Comparison of ENCODE assay signal across 9 mouse cellular contexts in genomic region chr8:126806181-126806560, GRCm38 (mm10).
DNase-seq lines count a peak whose midpoint lies in the region; ATAC-seq and TF ChIP-seq lines count a peak whose summit lies in the region.
"Had no signal": no experiment of that assay in that cellular context is flagged by ENCODE, and none has a peak within 500 bp of the region (broad histone marks: within the 10 kb centered on the region; RNA-seq: fewer than 3 reads in every experiment).

No protein-coding gene starts in this region.

- H3K27ac ChIP-seq in heart, embryonic 16.5 days (ENCODE audit: low read length): peak overlapping the region; percentile 85
- H3K27ac ChIP-seq in thymus, adult 2 months (ENCODE audit: control insufficient read depth, insufficient read depth, low read length): peak overlapping the region; percentile 61; the same call in 1 of the 2 replicates
- H3K27ac ChIP-seq in kidney, embryonic 16.5 days (ENCODE audit: low read length): peak overlapping the region; percentile 93
- H3K27ac ChIP-seq in stomach, postnatal 0 days (replicated peaks): peak overlapping the region; percentile 77

- TF ChIP-seq POLR2A in thymus, adult 2 months (IDR thresholded peaks at IDR 0.05; ENCODE audit: control insufficient read depth, extremely low read depth, insufficient read depth, low read length, poor library complexity): no peak

- no peak overlapping the region for H3K4me3 ChIP-seq in heart, embryonic 16.5 days (ENCODE audit: low read length)
- no peak overlapping the region for H3K4me3 ChIP-seq in thymus, adult 2 months (ENCODE audit: control insufficient read depth, insufficient read depth, low read length)
- no peak overlapping the region for H3K4me3 ChIP-seq in kidney, embryonic 16.5 days (ENCODE audit: low read length)
- no peak overlapping the region for H3K4me3 ChIP-seq in stomach, postnatal 0 days (ENCODE audit: low read depth, low read length)

- peaks cover 25% of the 10 kb centered on the region for H3K4me1 ChIP-seq in heart, embryonic 16.5 days (ENCODE audit: control insufficient read depth, insufficient read depth, low read length)
- H3K4me1 ChIP-seq in thymus, adult 2 months (replicated peaks; ENCODE audit: control insufficient read depth, insufficient read depth, low read length): peaks cover 28% of the 10 kb centered on the region
- H3K4me1 ChIP-seq in kidney, embryonic 16.5 days (ENCODE audit: insufficient read depth, low read length): peaks cover 19% of the 10 kb centered on the region
- H3K4me1 ChIP-seq in stomach, postnatal 0 days (replicated peaks; ENCODE audit: control insufficient read depth, insufficient read depth): no peaks in the 10 kb centered on the region; the same call in 1 of the 2 replicates

- H3K27me3 ChIP-seq in heart, embryonic 16.5 days (ENCODE audit: control insufficient read depth, insufficient read depth, low read length): peaks cover 2% of the 10 kb centered on the region; the same call in 1 of the 2 replicates
- no peaks in the 10 kb centered on the region for H3K27me3 ChIP-seq in thymus, adult 2 months (ENCODE audit: control insufficient read depth, insufficient read depth, low read length)
- no peaks in the 10 kb centered on the region for H3K27me3 ChIP-seq in kidney, embryonic 16.5 days (ENCODE audit: insufficient read depth, low read length)
- no peaks in the 10 kb centered on the region for H3K27me3 ChIP-seq in stomach, postnatal 0 days (ENCODE audit: control insufficient read depth, insufficient read depth, low read length)

- ATAC-seq in heart, embryonic 16.5 days (replicated peaks; ENCODE audit: extremely low read depth, insufficient read depth, low FRiP score): no peak
- no peak for ATAC-seq in kidney, embryonic 16.5 days (ENCODE audit: low FRiP score, low TSS enrichment)
- peak; percentile 32 for ATAC-seq in stomach, postnatal 0 days (ENCODE audit: low FRiP score, low TSS enrichment)

- no peak for DNase-seq in heart, postnatal 36 days
- DNase-seq in thymus, adult 2 months: peak; percentile 14
- no peak for DNase-seq in thymus, adult 18-20 months
- DNase-seq in stomach, postnatal 0 days (ENCODE audit: low spot score): no peak
- DNase-seq in cerebellum, adult 9-10 months: no peak
- DNase-seq in urinary bladder, postnatal 14 days (ENCODE audit: low spot score): no peak

- intact Hi-C loops in heart, postnatal 36 days (cut with DNase I): loop anchor here (1.0 to 5.0 kb wide), 6 partner anchors 20 to 211 kb away; no protein-coding TSS in a partner anchor

- no peak overlapping the region; the same call in 1 of the 2 replicates for H3K9ac ChIP-seq in heart, embryonic 16.5 days (ENCODE audit: low read length)
- H3K9ac ChIP-seq in kidney, embryonic 16.5 days (replicated peaks; ENCODE audit: low read length): peak overlapping the region; percentile 31; the same call in 1 of the 2 replicates
- H3K9ac ChIP-seq in stomach, postnatal 0 days (ENCODE audit: low read length): no peak overlapping the region

- no peaks in the 10 kb centered on the region for H3K9me3 ChIP-seq in heart, embryonic 16.5 days (replicated peaks; ENCODE audit: control insufficient read depth, low read length)
- H3K9me3 ChIP-seq in kidney, embryonic 16.5 days (ENCODE audit: low read length): no peaks in the 10 kb centered on the region
- H3K9me3 ChIP-seq in stomach, postnatal 0 days (ENCODE audit: control insufficient read depth, low read length): no peaks in the 10 kb centered on the region
- H3K9me3 ChIP-seq: G1E had no signal

- TF ChIP-seq EP300 in stomach, postnatal 0 days (optimal IDR thresholded peaks at IDR 0.05): no peak

- no peaks in the 10 kb centered on the region for H3K36me3 ChIP-seq in heart, embryonic 16.5 days (ENCODE audit: control insufficient read depth, insufficient read depth)
- H3K36me3 ChIP-seq in thymus, adult 2 months (ENCODE audit: control insufficient read depth, insufficient read depth, low read length): no peaks in the 10 kb centered on the region
- H3K36me3 ChIP-seq in kidney, embryonic 16.5 days (ENCODE audit: insufficient read depth, low read length): no peaks in the 10 kb centered on the region
- no peaks in the 10 kb centered on the region for H3K36me3 ChIP-seq in stomach, postnatal 0 days (ENCODE audit: control insufficient read depth, insufficient read depth, low read length)
- H3K36me3 ChIP-seq: G1E had no signal

- no peak for TF ChIP-seq CTCF in thymus, adult 2 months (IDR thresholded peaks at IDR 0.05; ENCODE audit: borderline replicate concordance, control insufficient read depth, extremely low read depth, insufficient read depth, low read length, poor library complexity)
- no peak for TF ChIP-seq CTCF in stomach, postnatal 0 days (IDR thresholded peaks at IDR 0.05; ENCODE audit: low read depth)

- H3K4me2 ChIP-seq in heart, embryonic 16.5 days (ENCODE audit: low read depth, low read length): no peak overlapping the region
- H3K4me2 ChIP-seq in kidney, embryonic 16.5 days (replicated peaks; ENCODE audit: low read depth, low read length): no peak overlapping the region
- no peak overlapping the region for H3K4me2 ChIP-seq in stomach, postnatal 0 days (replicated peaks; ENCODE audit: low read depth)

- 76% methylated on average over 3 of the region's 3 CpGs for WGBS in heart, embryonic 16.5 days
- WGBS in thymus, adult 2 months: 35% methylated on average over 3 of the region's 3 CpGs
- 66% methylated on average over 3 of the region's 3 CpGs for WGBS in kidney, embryonic 16.5 days
- 45% methylated on average over 3 of the region's 3 CpGs for WGBS in stomach, postnatal 0 days
